Mouse (Mus musculus): ENCODE results near the gene Sgk2. TPM values are rescaled to one million over a fixed set of nuclear protein-coding genes. Genes with fewer than 3 reads are reported as not detected.
"Not testable (repeated sequence)": the region's sequence is repeated elsewhere in the genome, so short reads cannot be mapped to it uniquely, and the experiment has no call there.

Gene Sgk2
- polyA plus RNA-seq, 1 experiment from 2014 or later, result not detected

DNA sequence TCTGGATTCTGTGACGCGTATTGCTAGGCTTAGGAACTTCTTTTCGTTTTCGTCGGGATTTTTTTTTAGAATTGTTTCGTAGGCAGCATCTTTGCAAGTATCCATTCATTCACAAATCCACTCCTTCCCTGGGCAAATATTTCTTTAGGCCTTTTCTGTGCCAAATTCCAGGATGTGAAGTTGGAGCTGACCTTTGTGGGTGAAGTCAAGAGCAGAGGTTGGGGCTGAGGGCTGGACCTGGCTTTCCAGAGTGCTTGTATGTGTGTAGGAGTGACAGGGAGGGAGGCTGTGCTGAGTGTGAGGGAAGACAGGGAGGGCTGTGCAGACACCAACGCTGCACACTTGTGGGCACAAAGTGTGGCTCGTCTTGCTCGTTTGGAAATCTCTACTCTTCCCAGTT lies 69.5 kb downstream of the Sgk2 start:
- no peak for ATAC-seq (ENCODE audit: insufficient number of reproducible peaks, insufficient read depth, low FRiP score, low TSS enrichment, low read depth)
- Histone ChIP-seq H3K9ac (replicated peaks) (no peak overlapping the region), H3K9me3 (no peaks in the 10 kb centered on the region), H3K36me3 (peaks cover 5% of the 10 kb centered on the region; the same call in 1 of the 2 replicates), H3K27me3 (no peaks in the 10 kb centered on the region), H3K27ac (no peak overlapping the region), H3K4me2 (0 out of 2 replicates have a peak overlapping the region, but pooled peaks have one; percentile 98), H3K4me3 (replicated peaks) (no peak overlapping the region), H3K4me1 (replicated peaks) (peaks cover 15% of the 10 kb centered on the region)
- 94% methylated on average over 9 of the region's 9 CpGs for WGBS

- H3K27me3 ChIP-seq; H3K9ac ChIP-seq (replicated peaks); H3K27ac ChIP-seq; H3K9me3 ChIP-seq; H3K4me2 ChIP-seq; H3K4me3 ChIP-seq (replicated peaks); ATAC-seq (ENCODE audit: insufficient number of reproducible peaks, insufficient read depth, low FRiP score, low TSS enrichment, low read depth): not testable (repeated sequence)
- Histone ChIP-seq H3K4me1 (replicated peaks) (peaks cover 15% of the 10 kb centered on the region), H3K36me3 (peaks cover 21% of the 10 kb centered on the region)
- WGBS, result 91% methylated on average over 6 of the region's 7 CpGs
Observed at GRCm38 (mm10) chr2:163058981-163059380, 71.9 kb downstream of the Sgk2 start.

GRCm38 (mm10) chr2:163060630-163061029 lies 73.5 kb downstream of the Sgk2 start:
- H3K4me3 ChIP-seq (replicated peaks), result no peak overlapping the region
- ATAC-seq (ENCODE audit: insufficient number of reproducible peaks, insufficient read depth, low FRiP score, low TSS enrichment, low read depth), result no peak
- peaks cover 7% of the 10 kb centered on the region for H3K4me1 ChIP-seq (replicated peaks)
- H3K9ac ChIP-seq (replicated peaks), result no peak overlapping the region
- no peaks in the 10 kb centered on the region for H3K9me3 ChIP-seq
- H3K27me3 ChIP-seq, result no peaks in the 10 kb centered on the region
- no peak overlapping the region for H3K27ac ChIP-seq
- no peak overlapping the region for H3K4me2 ChIP-seq
- peaks cover 35% of the 10 kb centered on the region for H3K36me3 ChIP-seq
- WGBS, result 84% methylated on average over 6 of the region's 6 CpGs

DNA sequence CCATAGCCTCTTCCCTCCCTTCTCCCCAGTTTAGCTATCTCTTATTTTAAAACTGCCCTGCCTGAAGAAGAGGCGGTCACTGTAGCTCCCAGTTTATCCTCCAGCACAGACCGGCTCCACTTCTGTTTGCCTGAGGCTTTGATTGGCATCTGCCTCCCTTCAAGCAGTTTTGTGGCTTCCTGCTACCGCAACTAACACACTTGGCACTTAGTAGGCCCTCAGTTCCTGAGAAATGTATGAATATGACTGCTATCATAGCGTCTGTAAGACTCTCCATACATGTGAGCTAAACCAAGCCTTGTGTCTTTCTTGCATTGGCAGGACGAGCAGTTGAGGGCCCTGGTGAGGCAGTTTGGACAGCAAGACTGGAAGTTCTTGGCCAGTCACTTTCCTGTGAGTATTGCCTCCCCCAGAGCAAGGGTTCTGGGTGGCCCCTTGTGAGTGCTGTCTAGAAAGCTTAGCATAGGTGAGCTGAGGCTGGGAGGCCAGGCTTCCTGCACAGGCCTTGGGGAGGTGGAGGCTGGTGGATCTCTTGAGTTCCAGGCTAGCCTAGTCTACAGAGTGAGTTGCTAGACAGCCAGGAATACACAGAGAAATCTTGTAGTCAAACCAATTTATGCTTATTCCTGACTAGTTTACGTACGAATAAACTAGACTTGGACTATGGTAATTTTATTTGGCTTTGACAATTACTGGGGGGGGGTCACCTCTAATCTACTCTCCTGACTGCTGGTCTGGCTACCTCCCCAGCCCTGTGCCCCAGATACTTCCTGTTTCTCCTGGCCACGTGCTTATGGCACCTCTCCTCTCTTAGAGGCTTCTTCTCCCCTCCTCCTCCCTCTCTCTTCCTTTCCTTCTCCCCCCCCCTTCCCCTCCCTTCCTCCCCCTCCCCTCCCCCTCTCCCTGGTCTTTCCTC lies 74.3 kb downstream of the Sgk2 start:
- Histone ChIP-seq H3K27ac (no peak overlapping the region), H3K9me3 (no peaks in the 10 kb centered on the region), H3K36me3 (peaks cover 38% of the 10 kb centered on the region), H3K4me2 (no peak overlapping the region), H3K4me1 (replicated peaks) (no peaks in the 10 kb centered on the region), H3K4me3 (replicated peaks) (no peak overlapping the region), H3K27me3 (no peaks in the 10 kb centered on the region), H3K9ac (replicated peaks) (0 out of 2 replicates have a peak overlapping the region, but pooled peaks have one; percentile 31)
- WGBS, result 82% methylated on average over 8 of the region's 8 CpGs
- no peak for ATAC-seq (ENCODE audit: insufficient number of reproducible peaks, insufficient read depth, low FRiP score, low TSS enrichment, low read depth)

DNA sequence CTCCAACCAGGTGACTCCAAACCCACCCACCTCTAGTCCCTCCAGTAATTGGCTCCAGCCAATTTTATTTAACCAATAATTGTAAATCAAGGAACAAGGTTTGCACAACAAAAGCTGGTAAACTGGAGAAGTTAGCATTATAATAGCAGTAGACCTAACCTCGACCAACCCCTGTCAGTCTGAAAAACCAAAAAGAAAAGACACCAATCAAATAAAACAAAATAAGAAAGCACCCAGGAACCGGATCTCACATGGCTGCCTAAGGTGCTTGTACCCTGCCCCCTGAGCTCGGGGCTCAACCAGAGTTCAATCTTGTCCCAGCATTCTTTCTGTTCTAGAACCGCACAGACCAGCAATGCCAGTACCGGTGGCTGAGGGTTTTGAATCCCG lies 75.0 kb downstream of the Sgk2 start:
- Histone ChIP-seq H3K4me1 (replicated peaks) (no peaks in the 10 kb centered on the region), H3K27me3 (no peaks in the 10 kb centered on the region), H3K9me3 (no peaks in the 10 kb centered on the region), H3K4me3 (replicated peaks) (no peak overlapping the region), H3K9ac (replicated peaks) (no peak overlapping the region), H3K36me3 (peaks cover 38% of the 10 kb centered on the region), H3K27ac (no peak overlapping the region), H3K4me2 (no peak overlapping the region)
- ATAC-seq (ENCODE audit: insufficient number of reproducible peaks, insufficient read depth, low FRiP score, low TSS enrichment, low read depth), result no peak
- 85% methylated on average over 6 of the region's 6 CpGs for WGBS

Other genes with a start within 250 kb of the Sgk2 start
- gene Srsf6, start 55.8 kb upstream of the Sgk2 start, polyA plus RNA-seq (2016; fragmentation: Nextera tagmentation; extraction: Ambion mirVana), result 294 and 305 TPM in 2 replicates
- gene L3mbtl1, start 43.9 kb upstream of the Sgk2 start, polyA plus RNA-seq (2016; fragmentation: Nextera tagmentation; extraction: Ambion mirVana), result 0.24 TPM in 2 replicates
- gene Ift52, start 30.0 kb downstream of the Sgk2 start, polyA plus RNA-seq (2016; fragmentation: Nextera tagmentation; extraction: Ambion mirVana), result 55.0 and 59.3 TPM in 2 replicates
- 39.1 and 39.2 TPM in 2 replicates for gene Mybl2, start 67.4 kb downstream of the Sgk2 start, polyA plus RNA-seq (2016; fragmentation: Nextera tagmentation; extraction: Ambion mirVana)
- gene Gtsf1l, start 100.5 kb downstream of the Sgk2 start, polyA plus RNA-seq (2016; fragmentation: Nextera tagmentation; extraction: Ambion mirVana), result not detected in 2 replicates
- 0.92 and 1.7 TPM in 2 replicates for gene Tox2, start 215.8 kb downstream of the Sgk2 start, polyA plus RNA-seq (2016; fragmentation: Nextera tagmentation; extraction: Ambion mirVana)